Mouse (Mus musculus): ENCODE results near the gene Lims1. TPM values are rescaled to one million over a fixed set of nuclear protein-coding genes. Genes with fewer than 3 reads are reported as not detected.

Lims1 gene
- polyA plus RNA-seq, 1 experiment from 2014 or later = 83.8 TPM

DNA sequence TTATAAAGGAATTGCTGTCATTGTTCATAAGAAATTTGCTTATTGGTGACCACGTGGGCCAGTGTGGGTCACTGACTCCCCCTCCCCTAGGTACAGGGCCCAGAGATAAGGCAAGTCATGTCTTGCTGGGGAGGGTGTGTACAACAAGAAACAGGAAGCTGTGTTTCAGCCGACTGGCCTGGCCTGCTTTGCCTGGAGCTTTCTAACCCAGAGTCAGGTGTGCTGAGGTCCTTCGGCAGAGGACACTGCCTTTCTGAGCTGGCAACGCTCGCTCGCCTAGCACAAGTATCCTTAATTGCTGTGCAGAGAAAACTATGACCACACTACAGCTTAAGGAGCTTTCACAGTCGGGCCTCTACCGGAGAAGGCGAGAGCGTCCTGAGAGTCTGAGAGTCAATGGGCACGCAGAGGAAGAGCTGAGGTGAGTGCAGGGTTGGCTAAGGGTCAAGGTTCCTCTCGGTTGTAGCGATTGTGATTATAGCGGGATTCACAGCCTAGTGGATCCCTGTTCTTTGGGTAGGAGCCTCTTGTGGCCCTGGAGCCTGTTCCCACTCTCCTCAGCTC lies 48.1 kb downstream of the Lims1 start:
- peaks cover 59% of the 10 kb centered on the region for H3K4me1 ChIP-seq (ENCODE audit: control insufficient read depth, low read depth, low read length)
- no peaks in the 10 kb centered on the region for H3K36me3 ChIP-seq (ENCODE audit: control insufficient read depth, insufficient read depth)
- peak overlapping the region; percentile 75 for H3K9ac ChIP-seq (ENCODE audit: low read depth, low read length)
- no peaks in the 10 kb centered on the region for H3K9me3 ChIP-seq (replicated peaks; ENCODE audit: control insufficient read depth, low read length)
- H3K27me3 ChIP-seq (ENCODE audit: control insufficient read depth, insufficient read depth, low read depth, low read length) = no peaks in the 10 kb centered on the region
- 2% methylated on average over 14 of the region's 14 CpGs for WGBS (ENCODE audit: insufficient replicate concordance)
- ATAC-seq (ENCODE audit: low read depth) = peak; percentile 75
- H3K4me2 ChIP-seq (ENCODE audit: low read depth, low read length) = peak overlapping the region; percentile 66
- H3K4me3 ChIP-seq (ENCODE audit: low read depth, low read length) = peak overlapping the region; percentile 68
- peak overlapping the region; percentile 94 for H3K27ac ChIP-seq (ENCODE audit: low read length)

DNA sequence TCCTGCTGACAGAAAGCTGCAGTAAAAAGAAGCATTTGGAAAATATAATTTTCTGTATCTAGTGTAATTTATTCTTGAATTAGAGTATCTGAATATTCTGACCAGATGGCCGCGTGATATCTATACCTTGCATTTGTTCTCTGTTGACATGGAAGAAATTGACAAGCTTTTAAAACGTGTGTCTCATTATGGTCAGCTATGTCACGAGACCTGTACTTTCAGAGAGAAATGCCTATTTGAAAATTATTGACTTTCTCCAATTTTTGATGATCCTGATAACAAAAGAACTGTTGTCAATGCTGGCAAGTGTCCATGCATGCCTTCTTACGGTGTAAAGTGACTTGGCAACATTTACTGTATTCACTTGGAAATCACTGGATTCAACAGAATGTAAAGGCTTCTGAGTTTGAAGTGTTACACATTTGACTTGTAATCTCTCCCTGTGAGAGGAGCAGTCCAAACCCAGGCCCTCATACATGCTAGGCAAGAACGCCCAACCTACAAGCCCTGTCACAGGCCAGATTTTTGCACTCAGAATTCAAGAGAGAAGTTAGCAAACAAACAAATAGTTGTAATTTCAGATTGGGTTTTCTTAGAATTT lies 49.3 kb downstream of the Lims1 start:
- Histone ChIP-seq H3K27ac (ENCODE audit: low read length) (peak overlapping the region; percentile 74), H3K9me3 (replicated peaks; ENCODE audit: control insufficient read depth, low read length) (no peaks in the 10 kb centered on the region), H3K4me3 (ENCODE audit: low read depth, low read length) (peak overlapping the region; percentile 53), H3K4me1 (ENCODE audit: control insufficient read depth, low read depth, low read length) (peaks cover 55% of the 10 kb centered on the region), H3K4me2 (ENCODE audit: low read depth, low read length) (peak overlapping the region; percentile 66), H3K36me3 (ENCODE audit: control insufficient read depth, insufficient read depth) (no peaks in the 10 kb centered on the region), H3K27me3 (ENCODE audit: control insufficient read depth, insufficient read depth, low read depth, low read length) (no peaks in the 10 kb centered on the region), H3K9ac (ENCODE audit: low read depth, low read length) (peak overlapping the region; percentile 54)
- no peak for ATAC-seq (ENCODE audit: low read depth)
- WGBS (ENCODE audit: insufficient replicate concordance) = 23% methylated on average over 6 of the region's 6 CpGs

DNA sequence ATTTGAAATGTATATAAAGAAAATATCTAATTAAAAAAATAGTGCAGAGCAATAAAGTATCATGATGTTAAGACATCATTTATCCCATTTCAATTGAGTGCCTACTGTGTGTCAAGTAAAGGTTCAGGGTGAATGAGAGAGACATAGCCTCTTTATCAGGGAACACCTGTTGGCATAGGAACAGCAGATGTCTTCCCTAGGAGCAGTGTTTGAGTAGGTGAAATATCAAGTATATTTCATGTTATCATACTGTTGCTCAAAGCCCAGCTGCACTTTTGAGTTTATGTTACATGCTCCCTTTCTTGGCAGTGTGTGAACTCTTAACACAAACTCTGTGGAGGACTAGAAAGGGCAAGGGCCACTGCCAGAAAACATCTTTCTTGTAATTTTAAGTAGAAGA lies 50.6 kb downstream of the Lims1 start:
- H3K27me3 ChIP-seq (ENCODE audit: control insufficient read depth, insufficient read depth, low read depth, low read length) = no peaks in the 10 kb centered on the region
- peak overlapping the region; percentile 29 for H3K9ac ChIP-seq (ENCODE audit: low read depth, low read length)
- H3K27ac ChIP-seq (ENCODE audit: low read length) = peak overlapping the region; percentile 58
- H3K4me3 ChIP-seq (ENCODE audit: low read depth, low read length) = peak overlapping the region; percentile 46
- peaks cover 48% of the 10 kb centered on the region for H3K4me1 ChIP-seq (ENCODE audit: control insufficient read depth, low read depth, low read length)
- peak overlapping the region; percentile 66 for H3K4me2 ChIP-seq (ENCODE audit: low read depth, low read length)
- H3K36me3 ChIP-seq (ENCODE audit: control insufficient read depth, insufficient read depth) = no peaks in the 10 kb centered on the region
- H3K9me3 ChIP-seq (replicated peaks; ENCODE audit: control insufficient read depth, low read length) = no peaks in the 10 kb centered on the region
- ATAC-seq (ENCODE audit: low read depth) = peak; percentile 32

DNA sequence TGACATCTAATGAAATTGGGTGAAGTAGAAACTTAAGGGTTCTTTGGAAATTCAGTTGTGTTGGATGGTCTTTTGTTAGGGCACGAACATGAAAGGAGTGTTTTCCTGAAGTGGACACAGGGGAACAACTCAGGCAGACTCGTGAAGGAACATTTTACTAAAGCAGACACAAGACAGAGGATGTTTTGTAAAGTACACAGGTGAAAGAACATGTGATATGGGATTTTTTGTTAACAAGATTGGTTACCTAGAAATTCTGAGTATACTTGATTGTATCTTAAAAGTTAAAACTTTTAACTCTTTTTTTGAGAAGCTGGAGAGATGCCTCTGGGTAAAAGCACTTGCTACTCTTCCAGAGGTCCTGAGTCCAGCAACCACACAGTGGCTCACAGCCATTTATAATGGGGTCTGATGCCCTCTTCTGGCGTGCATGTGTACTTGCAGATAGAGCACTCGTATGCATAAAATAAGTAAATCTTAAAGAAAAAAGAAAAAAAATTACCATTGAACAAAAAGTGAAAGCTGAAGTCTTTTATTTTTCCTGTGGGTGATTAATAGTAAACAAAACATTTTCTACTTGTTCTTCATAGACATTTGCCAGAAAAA lies 54.4 kb downstream of the Lims1 start:
- Histone ChIP-seq H3K27me3 (ENCODE audit: control insufficient read depth, insufficient read depth, low read depth, low read length) (no peaks in the 10 kb centered on the region), H3K36me3 (ENCODE audit: control insufficient read depth, insufficient read depth) (no peaks in the 10 kb centered on the region), H3K9ac (ENCODE audit: low read depth, low read length) (no peak overlapping the region), H3K4me3 (ENCODE audit: low read depth, low read length) (no peak overlapping the region), H3K27ac (ENCODE audit: low read length) (no peak overlapping the region), H3K4me1 (ENCODE audit: control insufficient read depth, low read depth, low read length) (peaks cover 32% of the 10 kb centered on the region), H3K4me2 (ENCODE audit: low read depth, low read length) (no peak overlapping the region), H3K9me3 (replicated peaks; ENCODE audit: control insufficient read depth, low read length) (no peaks in the 10 kb centered on the region)
- WGBS (ENCODE audit: insufficient replicate concordance) = 30% methylated on average over 4 of the region's 4 CpGs
- peak; percentile 40; the same call in 1 of the 2 replicates for ATAC-seq (ENCODE audit: low read depth)

DNA sequence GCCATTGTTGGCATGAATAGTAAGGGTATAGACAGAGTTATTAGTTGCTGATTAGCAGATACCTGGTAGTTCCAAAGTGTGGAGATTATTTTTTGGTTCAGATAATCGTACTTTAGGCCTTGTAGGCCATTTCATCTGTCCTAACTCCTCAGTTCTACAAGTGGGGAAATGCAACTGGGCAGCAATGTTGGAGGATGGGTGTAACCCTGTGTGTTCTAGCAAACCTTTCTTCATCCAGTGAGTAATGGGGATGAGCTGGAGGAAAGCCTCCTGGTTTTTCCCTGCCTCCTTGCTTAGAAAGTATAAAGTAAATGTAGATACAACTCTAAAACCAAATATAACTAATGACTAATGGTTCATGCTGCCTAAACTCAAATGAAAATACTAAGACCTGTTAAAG lies 55.1 kb downstream of the Lims1 start:
- Histone ChIP-seq H3K9ac (ENCODE audit: low read depth, low read length) (no peak overlapping the region), H3K27me3 (ENCODE audit: control insufficient read depth, insufficient read depth, low read depth, low read length) (no peaks in the 10 kb centered on the region), H3K4me3 (ENCODE audit: low read depth, low read length) (no peak overlapping the region), H3K4me1 (ENCODE audit: control insufficient read depth, low read depth, low read length) (peaks cover 34% of the 10 kb centered on the region), H3K4me2 (ENCODE audit: low read depth, low read length) (no peak overlapping the region), H3K27ac (ENCODE audit: low read length) (no peak overlapping the region), H3K36me3 (ENCODE audit: control insufficient read depth, insufficient read depth) (no peaks in the 10 kb centered on the region), H3K9me3 (replicated peaks; ENCODE audit: control insufficient read depth, low read length) (no peaks in the 10 kb centered on the region)
- WGBS (ENCODE audit: insufficient replicate concordance) = 40% methylated on average over 1 of the region's 1 CpGs
- ATAC-seq (ENCODE audit: low read depth) = no peak

DNA sequence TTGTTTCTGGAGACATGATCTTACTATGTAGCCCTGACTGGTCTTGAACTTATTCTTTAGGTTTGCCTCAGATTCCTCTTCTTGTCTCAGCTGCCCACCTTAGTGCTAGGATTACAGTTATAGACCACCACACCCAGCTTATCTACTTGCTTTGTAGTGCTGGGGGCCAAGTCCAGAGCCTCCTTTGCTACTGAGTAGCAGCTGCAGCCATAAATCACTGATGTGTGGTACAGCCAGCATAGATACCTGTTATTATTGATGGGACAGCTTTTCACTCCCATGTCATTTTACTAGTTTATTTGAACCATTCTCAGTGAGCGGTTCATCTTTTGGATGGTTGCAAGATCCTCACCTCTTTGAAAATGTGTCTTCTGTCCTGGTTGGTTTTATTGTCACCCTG lies 56.4 kb downstream of the Lims1 start:
- H3K4me3 ChIP-seq (ENCODE audit: low read depth, low read length) = no peak overlapping the region
- peaks cover 27% of the 10 kb centered on the region for H3K4me1 ChIP-seq (ENCODE audit: control insufficient read depth, low read depth, low read length)
- no peaks in the 10 kb centered on the region for H3K27me3 ChIP-seq (ENCODE audit: control insufficient read depth, insufficient read depth, low read depth, low read length)
- 90% methylated on average over 1 of the region's 1 CpGs for WGBS (ENCODE audit: insufficient replicate concordance)
- 0 out of 2 replicates have a peak, but pooled peaks have one; percentile 41 for ATAC-seq (ENCODE audit: low read depth)
- no peak overlapping the region for H3K4me2 ChIP-seq (ENCODE audit: low read depth, low read length)
- no peaks in the 10 kb centered on the region for H3K36me3 ChIP-seq (ENCODE audit: control insufficient read depth, insufficient read depth)
- no peaks in the 10 kb centered on the region for H3K9me3 ChIP-seq (replicated peaks; ENCODE audit: control insufficient read depth, low read length)
- H3K27ac ChIP-seq (ENCODE audit: low read length) = no peak overlapping the region
- no peak overlapping the region for H3K9ac ChIP-seq (ENCODE audit: low read depth, low read length)

DNA sequence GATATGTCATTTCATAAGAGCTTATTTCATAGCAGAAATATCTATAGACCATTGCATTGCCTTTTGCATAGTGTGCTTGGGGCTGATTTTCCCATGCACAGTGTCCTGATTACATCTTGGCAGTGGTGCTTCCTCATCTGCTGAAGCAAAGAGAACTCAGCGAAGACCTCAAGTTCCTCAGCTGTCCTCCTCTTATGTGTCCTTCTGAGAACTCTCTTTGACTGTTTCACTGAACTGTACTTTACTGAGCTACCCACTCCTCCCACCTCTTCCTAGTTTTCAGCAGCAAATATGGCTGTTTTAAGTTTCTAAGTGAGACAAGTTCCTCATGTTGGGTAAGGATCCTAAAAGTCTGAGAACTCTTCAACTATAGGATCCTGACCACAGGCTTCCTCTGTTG lies 58.6 kb downstream of the Lims1 start:
- Histone ChIP-seq H3K4me1 (ENCODE audit: control insufficient read depth, low read depth, low read length) (peaks cover 27% of the 10 kb centered on the region), H3K4me3 (ENCODE audit: low read depth, low read length) (no peak overlapping the region), H3K4me2 (ENCODE audit: low read depth, low read length) (no peak overlapping the region), H3K27ac (ENCODE audit: low read length) (no peak overlapping the region), H3K36me3 (ENCODE audit: control insufficient read depth, insufficient read depth) (no peaks in the 10 kb centered on the region), H3K9ac (ENCODE audit: low read depth, low read length) (no peak overlapping the region), H3K27me3 (ENCODE audit: control insufficient read depth, insufficient read depth, low read depth, low read length) (no peaks in the 10 kb centered on the region), H3K9me3 (replicated peaks; ENCODE audit: control insufficient read depth, low read length) (no peaks in the 10 kb centered on the region)
- ATAC-seq (ENCODE audit: low read depth) = no peak
- 30% methylated on average over 1 of the region's 1 CpGs for WGBS (ENCODE audit: insufficient replicate concordance)

DNA sequence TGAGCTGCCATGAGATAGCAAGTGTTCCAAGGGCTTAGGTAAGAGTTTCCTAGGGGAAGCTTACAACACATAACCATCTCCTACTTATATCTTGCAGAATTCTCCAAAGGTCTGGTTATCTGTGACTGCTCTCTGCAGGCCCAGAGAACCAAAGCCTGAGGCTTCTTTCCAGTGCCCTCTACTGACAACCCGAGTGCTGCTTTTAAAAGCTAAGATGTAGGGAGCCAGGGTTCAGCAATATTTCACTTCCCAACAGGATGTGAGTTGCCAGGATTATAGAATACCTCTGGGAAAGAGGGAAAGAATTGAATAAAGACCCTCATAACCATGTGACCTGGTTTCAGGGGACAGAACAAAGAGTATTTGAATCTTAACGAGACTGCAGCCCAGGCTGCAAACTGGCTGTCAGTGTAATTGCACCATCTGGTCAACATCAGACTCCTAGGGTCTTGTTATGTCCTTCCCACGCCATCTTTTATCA lies 59.4 kb downstream of the Lims1 start:
- H3K4me1 ChIP-seq (ENCODE audit: control insufficient read depth, low read depth, low read length) = peaks cover 29% of the 10 kb centered on the region
- no peaks in the 10 kb centered on the region for H3K27me3 ChIP-seq (ENCODE audit: control insufficient read depth, insufficient read depth, low read depth, low read length)
- no peak overlapping the region for H3K4me2 ChIP-seq (ENCODE audit: low read depth, low read length)
- no peak overlapping the region for H3K27ac ChIP-seq (ENCODE audit: low read length)
- WGBS (ENCODE audit: insufficient replicate concordance) = 19% methylated on average over 3 of the region's 3 CpGs
- H3K4me3 ChIP-seq (ENCODE audit: low read depth, low read length) = no peak overlapping the region
- no peaks in the 10 kb centered on the region for H3K9me3 ChIP-seq (replicated peaks; ENCODE audit: control insufficient read depth, low read length)
- H3K9ac ChIP-seq (ENCODE audit: low read depth, low read length) = no peak overlapping the region
- H3K36me3 ChIP-seq (ENCODE audit: control insufficient read depth, insufficient read depth) = no peaks in the 10 kb centered on the region
- ATAC-seq (ENCODE audit: low read depth) = no peak

DNA sequence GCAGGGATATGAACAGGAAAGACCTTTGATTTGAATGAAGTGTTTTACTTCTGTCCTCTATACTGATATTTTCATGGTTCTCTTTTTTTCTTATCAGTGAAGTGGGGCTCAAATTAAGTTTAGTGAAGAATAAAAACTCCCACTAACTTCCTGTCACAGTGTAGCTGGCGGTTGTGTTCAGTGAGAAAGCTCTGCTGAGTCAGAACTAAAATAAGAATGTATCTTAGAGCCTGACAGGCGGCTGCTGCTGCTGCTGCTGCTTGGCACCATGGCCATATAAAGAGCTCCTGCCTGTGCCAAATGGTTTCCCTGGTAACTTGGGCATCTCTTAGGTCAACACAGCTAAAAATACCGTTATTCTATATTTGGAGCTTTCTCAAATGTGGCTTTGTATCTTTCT lies 60.0 kb downstream of the Lims1 start:
- Histone ChIP-seq H3K9me3 (replicated peaks; ENCODE audit: control insufficient read depth, low read length) (no peaks in the 10 kb centered on the region), H3K4me2 (ENCODE audit: low read depth, low read length) (no peak overlapping the region), H3K27me3 (ENCODE audit: control insufficient read depth, insufficient read depth, low read depth, low read length) (no peaks in the 10 kb centered on the region), H3K9ac (ENCODE audit: low read depth, low read length) (no peak overlapping the region), H3K36me3 (ENCODE audit: control insufficient read depth, insufficient read depth) (no peaks in the 10 kb centered on the region), H3K4me3 (ENCODE audit: low read depth, low read length) (no peak overlapping the region), H3K27ac (ENCODE audit: low read length) (no peak overlapping the region), H3K4me1 (ENCODE audit: control insufficient read depth, low read depth, low read length) (peaks cover 29% of the 10 kb centered on the region)
- WGBS (ENCODE audit: insufficient replicate concordance) = 28% methylated on average over 3 of the region's 3 CpGs
- ATAC-seq (ENCODE audit: low read depth) = no peak
